Mouse (Mus musculus) hindbrain, postnatal 0 days (tissue): ENCODE measurements around the gene Tmem63c. TPM values are rescaled to one million over a fixed set of nuclear protein-coding genes. Genes with fewer than 3 reads are reported as not detected.

Experiments used
- ATAC-seq: fragments of 200-750 bp; cut with Nextera tagmentation; 2 replicates; pipeline ENCODE4 v1.8.0; 2017; ENCODE audit warnings: mild to moderate bottlenecking, moderate TSS enrichment, moderate library complexity
- DNase-seq: peaks from one replicate; pipeline ENCODE4 v3.0.0-alpha.2; 2015; ENCODE audit warnings: low spot score
- H3K27ac ChIP-seq: fragments of 300-500 bp; sonication (generic); 2 replicates; pipeline ENCODE4 v1.5.1; 2014; ENCODE audit warnings: mild to moderate bottlenecking
- H3K27me3 ChIP-seq: fragments of 300-500 bp; sonication (generic); 2 replicates; pipeline ENCODE4 v1.6.1; 2014; ENCODE audit warnings: low read length, mixed read lengths; ENCODE audit not compliant: insufficient read depth
- H3K36me3 ChIP-seq: fragments of 300-500 bp; sonication (generic); 2 replicates; pipeline ENCODE4 v1.6.1; 2014; ENCODE audit warnings: low read length, mixed read lengths; ENCODE audit not compliant: insufficient read depth
- H3K4me1 ChIP-seq: fragments of 300-500 bp; sonication (generic); 2 replicates; pipeline ENCODE4 v1.6.1; 2014; ENCODE audit warnings: antibody characterized with exemption, low read length, mixed read lengths; ENCODE audit not compliant: insufficient read depth
- H3K4me2 ChIP-seq: fragments of 300-500 bp; sonication (generic); 2 replicates; pipeline ENCODE4 v1.6.1; 2014; ENCODE audit warnings: low read depth, mild to moderate bottlenecking, low read length, moderate library complexity, mixed read lengths
- H3K4me3 ChIP-seq: fragments of 300-500 bp; sonication (generic); 2 replicates; pipeline ENCODE4 v1.5.1; 2014; ENCODE audit warnings: low read length
- H3K9ac ChIP-seq: fragments of 300-500 bp; sonication (generic); replicated peaks from 2 replicates; pipeline ENCODE4 v1.6.1; 2014; ENCODE audit warnings: mild to moderate bottlenecking, low read length, moderate library complexity, mixed read lengths
- H3K9me3 ChIP-seq: fragments of 300-500 bp; sonication (generic); 2 replicates; pipeline ENCODE4 v1.6.1; 2016; ENCODE audit warnings: low read length, mixed read lengths
- CTCF ChIP-seq: IDR thresholded peaks from 2 replicates; pipeline ENCODE4 v1.5.1; 2016; ENCODE audit warnings: antibody characterized with exemption, control low read depth, low read depth
- WGBS: fragments of 180-500 bp; shearing (Covaris S2); extraction: QIAGEN DNeasy Blood & Tissue Kit; methylation state at CpG from one replicate; pipeline ENCODE4 v1.1.7; 2014; 5-methylcytosine and 5-hydroxymethylcytosine counted together
- polyA plus RNA-seq: library from polyadenylated mRNA; unstranded; fragments of >200 nt; fragmentation: Nextera tagmentation; extraction: Ambion mirVana; gene quantifications from 2 replicates; pipeline ENCODE4 v1.2.1, GENCODE M21; 2015
- total RNA-seq: library from RNA; depleted of rRNA; stranded (reverse); fragments of >200 nt; gene quantifications from 2 replicates; pipeline ENCODE4 v1.2.3, GENCODE M21; 2014

Gene Tmem63c
- total and polyA plus RNA-seq, 2 experiments from 2014 or later: 8.6 to 25.7 TPM

- Histone ChIP-seq H3K4me3 (0 out of 2 replicates have a peak overlapping the region, but pooled peaks have one; percentile 44), H3K27ac (no peak overlapping the region), H3K9me3 (no peaks in the 10 kb centered on the region), H3K4me1 (peaks cover 13% of the 10 kb centered on the region; the same call in 1 of the 2 replicates), H3K36me3 (no peaks in the 10 kb centered on the region), H3K27me3 (no peaks in the 10 kb centered on the region), H3K9ac (no peak overlapping the region; the same call in 1 of the 2 replicates), H3K4me2 (peak overlapping the region; percentile 66)
- no peak for TF ChIP-seq CTCF
- 77% methylated on average over 2 of the region's 2 CpGs for WGBS
- ATAC-seq (no peak), DNase-seq (no peak)
These were observed 6.9 kb downstream of the Tmem63c start for GRCm38 (mm10) chr12:87028068-87028467.

- DNase-seq: no peak
- Histone ChIP-seq H3K4me3 (no peak overlapping the region), H3K9ac (no peak overlapping the region), H3K4me1 (peaks cover 13% of the 10 kb centered on the region; the same call in 1 of the 2 replicates), H3K27ac (no peak overlapping the region), H3K4me2 (no peak overlapping the region), H3K27me3 (no peaks in the 10 kb centered on the region), H3K36me3 (no peaks in the 10 kb centered on the region), H3K9me3 (no peaks in the 10 kb centered on the region)
- ATAC-seq: no peak
- no peak for TF ChIP-seq CTCF
- WGBS: 59% methylated on average over 5 of the region's 5 CpGs
These were observed 8.3 kb downstream of the Tmem63c start for GRCm38 (mm10) chr12:87029251-87029976.

GRCm38 (mm10) chr12:87031163-87031763 lies 10.1 kb downstream of the Tmem63c start:
- DNase-seq (peak; percentile 65), ATAC-seq (0 out of 2 replicates have a peak, but pooled peaks have one; percentile 11)
- 61% methylated on average over 5 of the region's 5 CpGs for WGBS
- Histone ChIP-seq H3K4me3 (no peak overlapping the region), H3K27me3 (no peaks in the 10 kb centered on the region), H3K4me1 (peaks cover 13% of the 10 kb centered on the region; the same call in 1 of the 2 replicates), H3K4me2 (no peak overlapping the region), H3K36me3 (no peaks in the 10 kb centered on the region), H3K9me3 (no peaks in the 10 kb centered on the region), H3K9ac (no peak overlapping the region), H3K27ac (no peak overlapping the region)
- no peak for TF ChIP-seq CTCF

- no peak for DNase-seq
- H3K36me3 ChIP-seq: no peaks in the 10 kb centered on the region
- H3K27me3 ChIP-seq: no peaks in the 10 kb centered on the region
- no peaks in the 10 kb centered on the region for H3K4me1 ChIP-seq
- no peak overlapping the region for H3K27ac ChIP-seq
- TF ChIP-seq CTCF: no peak
- 93% methylated on average over 7 of the region's 7 CpGs for WGBS
- no peak for ATAC-seq
- H3K4me3 ChIP-seq: no peak overlapping the region
- no peak overlapping the region for H3K4me2 ChIP-seq
- no peak overlapping the region for H3K9ac ChIP-seq
- no peaks in the 10 kb centered on the region for H3K9me3 ChIP-seq
These were observed 15.5 kb downstream of the Tmem63c start for GRCm38 (mm10) chr12:87036631-87037030.

GRCm38 (mm10) chr12:87040166-87040565 lies 19.0 kb downstream of the Tmem63c start:
- Histone ChIP-seq H3K4me2 (no peak overlapping the region), H3K27ac (no peak overlapping the region), H3K36me3 (no peaks in the 10 kb centered on the region), H3K9ac (no peak overlapping the region), H3K4me3 (no peak overlapping the region), H3K9me3 (no peaks in the 10 kb centered on the region), H3K27me3 (no peaks in the 10 kb centered on the region), H3K4me1 (peaks cover 19% of the 10 kb centered on the region)
- no peak for TF ChIP-seq CTCF
- ATAC-seq (no peak), DNase-seq (no peak)
- WGBS: 72% methylated on average over 4 of the region's 4 CpGs

GRCm38 (mm10) chr12:87040857-87041256 lies 19.7 kb downstream of the Tmem63c start:
- TF ChIP-seq CTCF: no peak
- ATAC-seq (0 out of 2 replicates have a peak, but pooled peaks have one; percentile 30), DNase-seq (peak; percentile 58)
- Histone ChIP-seq H3K27ac (peak overlapping the region; percentile 43; the same call in 1 of the 2 replicates), H3K9me3 (no peaks in the 10 kb centered on the region), H3K4me1 (peaks cover 25% of the 10 kb centered on the region), H3K4me2 (no peak overlapping the region), H3K9ac (no peak overlapping the region), H3K4me3 (no peak overlapping the region), H3K36me3 (no peaks in the 10 kb centered on the region), H3K27me3 (no peaks in the 10 kb centered on the region)
- 55% methylated on average over 7 of the region's 7 CpGs for WGBS
